Mouse (Mus musculus): ENCODE measurements around the gene Abl1. TPM values are rescaled to one million over a fixed set of nuclear protein-coding genes. Genes with fewer than 3 reads are reported as not detected.

The Abl1 gene
- total RNA-seq (2021), result 10 to 100 TPM; 37.8 to 52.2 TPM

- intact Hi-C loops (cut with DNase I), result loop anchor here (10.0 kb wide), 1 partner anchor 227 kb away; no protein-coding TSS in a partner anchor
Observed at GRCm38 (mm10) chr2:31688074-31688925, at the start of gene Abl1. Gene Abl1, plus strand, starts transcription at chr2:31688376.

GRCm38 (mm10) chr2:31638581-31639465 lies 49.4 kb upstream of the Abl1 start:
- no peak for DNase-seq (ENCODE audit: low spot score in 2 of 2)
- intact Hi-C loops (cut with DNase I), result no loop called here

More at GRCm38 (mm10) chr2:31688074-31688925, at the start of gene Abl1:
- DNase-seq (ENCODE audit: low spot score in 2 of 2), result peak; percentile 94 to 95

- intact Hi-C loops (cut with DNase I), result no loop called here
- DNase-seq (ENCODE audit: low spot score in 2 of 2), result no peak
Observed at GRCm38 (mm10) chr2:31639466-31639760, 48.8 kb upstream of the Abl1 start.

DNA sequence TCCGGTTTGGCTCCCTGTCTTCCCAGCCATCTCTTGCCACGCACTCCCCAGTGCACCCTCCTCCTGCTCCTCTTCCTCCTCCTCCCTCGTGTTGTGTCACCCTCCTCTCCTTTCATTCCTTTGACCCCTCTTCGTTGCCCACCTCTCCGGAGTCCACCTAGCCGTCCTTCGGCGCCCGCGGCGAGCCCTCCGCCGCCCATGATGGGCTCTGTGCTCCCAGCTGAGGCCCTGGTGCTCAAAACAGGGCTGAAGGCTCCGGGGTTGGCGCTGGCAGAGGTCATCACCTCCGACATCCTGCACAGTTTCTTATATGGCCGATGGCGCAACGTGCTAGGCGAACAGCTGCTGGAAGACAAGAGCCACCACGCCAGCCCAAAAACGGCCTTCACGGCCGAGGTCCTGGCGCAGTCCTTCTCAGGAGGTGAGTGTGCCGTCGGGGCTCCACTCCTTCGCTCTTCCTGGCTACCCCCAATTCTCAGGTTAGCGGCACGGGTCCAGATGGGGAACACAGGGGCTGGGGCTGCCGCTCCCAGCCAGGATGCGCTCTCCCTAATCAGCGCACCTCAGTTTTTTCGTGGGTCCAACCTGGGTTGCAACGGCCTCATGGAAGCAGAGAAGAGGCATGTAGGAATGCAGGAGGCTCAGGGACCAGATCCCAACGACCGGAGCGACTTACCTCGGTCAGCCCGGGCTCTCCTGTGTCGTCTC lies 48.1 kb upstream of the Abl1 start, which contains the start of gene Prdm12:
Gene Prdm12 (plus strand): TSS at position 137 of the 708 bp plus-strand sequence.
- intact Hi-C loops (cut with DNase I), result no loop called here
- DNase-seq (ENCODE audit: low spot score in 2 of 2), result no peak

DNA sequence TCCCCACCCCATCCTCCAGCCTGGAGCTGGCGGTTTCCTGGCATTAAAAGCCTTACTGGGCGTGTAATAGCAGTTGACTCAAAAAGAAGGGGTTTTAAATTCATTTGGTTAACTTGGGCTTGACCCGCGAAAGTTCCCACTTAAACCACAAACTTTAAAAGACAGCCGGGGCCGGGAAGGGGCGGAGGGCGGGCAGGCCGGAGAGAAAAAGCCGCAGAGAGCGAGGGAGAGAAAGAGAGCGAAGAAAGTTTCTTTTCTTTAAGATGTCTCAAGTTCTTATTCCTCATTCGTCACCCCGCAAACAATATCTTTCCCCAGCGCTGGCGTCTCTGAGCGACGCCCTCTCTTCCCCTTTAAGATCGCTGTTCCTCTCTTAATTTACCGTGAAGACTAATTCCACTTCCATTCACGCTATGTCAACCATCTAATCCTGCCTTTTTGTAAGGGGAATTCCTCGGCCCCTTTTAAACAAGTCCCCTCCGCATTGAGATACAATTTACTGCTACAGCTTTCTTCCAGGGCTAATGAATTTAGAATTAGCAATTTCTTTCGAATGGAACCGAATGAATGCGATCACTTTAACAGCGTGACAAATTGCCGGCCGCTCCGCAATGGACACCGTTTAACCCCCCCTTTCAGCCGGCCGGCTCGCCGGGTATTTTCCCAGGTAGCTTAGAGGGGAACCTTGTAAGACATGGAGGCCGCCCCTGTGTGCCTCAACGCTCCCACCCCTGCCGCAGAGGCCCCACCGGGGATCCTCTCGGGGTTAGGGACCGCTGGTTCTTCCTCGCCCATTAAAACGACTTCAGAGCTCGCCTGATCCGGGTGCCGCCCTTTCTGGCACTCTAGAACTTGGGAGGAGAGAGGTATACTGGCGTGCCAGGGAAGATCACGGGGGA lies 47.3 kb upstream of the Abl1 start:
- no peak for DNase-seq (ENCODE audit: low spot score in 2 of 2)
- intact Hi-C loops (cut with DNase I), result no loop called here

GRCm38 (mm10) chr2:31641508-31641830 lies 46.7 kb upstream of the Abl1 start:
- intact Hi-C loops (cut with DNase I), result no loop called here
- no peak for DNase-seq (ENCODE audit: low spot score in 2 of 2)

GRCm38 (mm10) chr2:31641929-31642328 lies 46.2 kb upstream of the Abl1 start:
- intact Hi-C loops (cut with DNase I), result no loop called here
- no peak for DNase-seq (ENCODE audit: low spot score in 2 of 2)

- intact Hi-C loops (cut with DNase I), result loop anchor here (1.0 to 5.0 kb wide), 2 partner anchors 82 to 171 kb away; partner anchors contain the start of gene Fubp3
Observed at GRCm38 (mm10) chr2:31653971-31654853, 34.0 kb upstream of the Abl1 start.

DNA sequence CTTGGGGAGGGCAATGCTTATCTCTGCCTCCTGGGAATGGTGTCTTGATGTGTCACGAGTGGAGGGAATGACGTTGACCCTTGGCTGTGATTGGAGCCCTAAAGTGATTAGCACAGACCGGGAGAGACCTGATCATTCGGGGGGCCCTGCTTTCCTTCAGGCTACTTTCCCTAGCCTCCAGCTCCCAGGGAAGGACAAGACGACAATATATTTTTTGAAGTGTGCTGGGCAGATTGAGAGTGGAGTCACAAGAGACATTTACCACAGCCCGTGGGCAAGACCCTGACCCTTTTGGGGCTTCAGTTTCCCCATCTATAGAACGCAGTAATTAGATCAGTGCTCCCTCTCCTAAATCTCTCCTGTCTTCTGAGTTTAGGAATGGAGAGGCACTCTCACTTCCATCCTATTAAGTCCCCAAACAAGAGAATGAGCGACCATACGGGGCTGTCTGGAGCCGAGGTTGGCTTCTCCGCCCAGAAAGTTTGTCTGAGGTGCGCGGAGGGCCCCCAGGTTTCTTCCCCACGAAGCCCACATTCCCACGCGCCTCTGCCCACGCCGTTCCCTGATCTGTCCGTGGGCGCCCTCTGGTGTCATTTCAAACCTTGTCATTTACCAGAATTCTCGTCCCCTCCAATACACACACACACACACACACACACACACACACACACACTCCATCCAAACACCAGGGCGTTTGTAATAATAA lies 33.2 kb upstream of the Abl1 start:
- peak; percentile 62 to 68 for DNase-seq (ENCODE audit: low spot score in 2 of 2)
- intact Hi-C loops (cut with DNase I), result loop anchor here (1.0 to 5.0 kb wide), 2 partner anchors 83 to 172 kb away; partner anchors contain the start of gene Fubp3

More at GRCm38 (mm10) chr2:31653971-31654853, 34.0 kb upstream of the Abl1 start:
- peak; percentile 84 to 89 for DNase-seq (ENCODE audit: low spot score in 2 of 2)

GRCm38 (mm10) chr2:31656374-31656773 lies 31.8 kb upstream of the Abl1 start:
- intact Hi-C loops (cut with DNase I), result no loop called here
- no peak for DNase-seq (ENCODE audit: low spot score in 2 of 2)

- no peak for DNase-seq (ENCODE audit: low spot score in 2 of 2)
- intact Hi-C loops (cut with DNase I), result no loop called here
Observed at GRCm38 (mm10) chr2:31662939-31663803, 25.0 kb upstream of the Abl1 start.

DNA sequence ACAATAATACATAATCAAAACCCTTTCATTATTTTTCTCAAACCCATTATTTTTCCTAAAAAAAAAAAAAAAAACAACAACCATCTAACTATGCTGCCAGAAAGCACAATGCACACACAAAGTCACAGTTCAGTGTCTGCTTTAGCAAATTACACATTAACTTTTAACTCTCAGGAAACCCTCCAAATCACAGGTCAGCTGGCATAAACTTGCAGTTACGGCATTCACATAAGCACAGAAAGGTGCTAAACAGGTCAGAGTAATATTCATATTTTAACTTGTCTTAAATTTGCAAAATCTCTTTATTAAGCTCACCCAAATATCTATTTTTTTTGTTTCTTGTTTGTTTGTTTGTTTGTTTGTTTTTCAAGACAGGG lies 24.4 kb upstream of the Abl1 start:
- intact Hi-C loops (cut with DNase I), result no loop called here
- DNase-seq (ENCODE audit: low spot score in 2 of 2), result no peak

DNA sequence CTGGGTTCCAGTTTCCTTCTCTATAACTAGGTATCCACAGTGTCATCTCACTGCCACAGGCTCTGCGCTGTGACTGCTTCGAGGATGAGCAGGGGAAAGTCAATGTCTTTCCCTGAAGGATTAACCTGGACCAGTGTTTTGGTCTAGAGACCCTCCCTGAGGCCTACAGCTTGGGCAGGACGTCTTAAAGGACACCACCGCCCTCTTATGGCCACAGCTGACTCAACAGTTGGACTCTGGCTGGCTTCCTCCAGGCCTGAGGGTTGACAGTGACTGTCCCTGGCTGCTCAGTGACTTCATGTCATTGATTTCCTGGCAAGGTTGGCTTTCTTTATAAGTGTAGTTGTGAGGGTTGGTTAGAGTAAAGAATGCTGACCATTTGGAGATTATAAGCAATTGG lies 20.8 kb upstream of the Abl1 start:
- no peak for DNase-seq (ENCODE audit: low spot score in 2 of 2)

DNA sequence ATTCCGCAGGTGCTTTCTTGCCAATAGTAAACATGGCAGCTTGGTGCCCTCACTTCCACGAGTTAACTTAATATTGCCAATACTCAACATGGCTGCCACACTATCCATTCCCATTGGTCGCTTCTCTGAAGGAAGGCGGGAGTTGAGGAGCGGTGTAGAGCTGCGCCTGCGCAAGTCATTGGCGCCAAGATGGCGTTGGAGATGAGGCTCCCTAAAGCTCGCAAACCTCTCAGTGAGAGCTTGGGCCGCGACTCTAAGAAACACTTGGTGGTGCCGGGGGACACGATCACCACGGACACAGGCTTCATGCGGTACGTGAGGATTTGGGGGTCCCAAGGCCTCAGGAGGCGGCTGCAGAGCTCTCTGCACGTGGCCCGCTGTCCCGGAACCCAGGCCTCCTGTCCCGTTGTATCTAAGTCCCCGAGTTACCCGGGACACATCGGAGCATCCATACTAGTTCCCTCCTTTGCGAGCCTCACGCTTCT lies 17.6 kb upstream of the Abl1 start, which contains the start of gene Exosc2:
Gene Exosc2 (plus strand): TSS at position 165 of the 485 bp plus-strand sequence.
- intact Hi-C loops (cut with DNase I), result no loop called here
- DNase-seq (ENCODE audit: low spot score in 2 of 2), result peak; percentile 87 to 91

More for the DNA sequence above, 20.8 kb upstream of the Abl1 start:
- intact Hi-C loops (cut with DNase I), result no loop called here

DNA sequence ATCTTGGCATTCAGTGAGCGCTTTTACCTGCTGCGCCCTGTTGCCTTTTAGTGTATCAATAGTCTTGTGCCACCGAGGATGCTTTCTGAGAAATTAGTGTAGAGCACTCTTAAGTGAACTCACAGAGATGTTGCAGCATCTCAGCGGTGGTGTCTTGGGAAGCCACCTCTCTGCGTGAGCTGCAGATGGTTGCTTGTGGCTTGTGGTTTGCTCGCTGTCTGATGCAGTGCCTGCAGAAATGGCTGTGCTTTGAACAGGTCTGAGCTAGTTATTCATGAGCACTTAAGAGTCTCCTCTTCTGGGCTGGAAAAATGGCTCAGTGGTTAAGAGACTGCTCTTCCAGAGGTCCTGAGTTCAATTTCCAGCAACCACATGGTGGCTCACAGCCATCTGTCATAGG lies 9.5 kb upstream of the Abl1 start:
- no peak for DNase-seq (ENCODE audit: low spot score in 2 of 2)
- intact Hi-C loops (cut with DNase I), result loop anchor here (5.0 kb wide), 1 partner anchor 196 kb away; no protein-coding TSS in a partner anchor
